Mouse (Mus musculus) kidney, adult 2 months (tissue): ENCODE data around the gene Ntpcr.

Experiments used
- CTCF ChIP-seq: fragments of 200-500 bp; conservative IDR thresholded peaks from 2 replicates; pipeline ENCODE4 v1.5.1; 2011; ENCODE audit warnings: low read depth, mild to moderate bottlenecking, control low read depth, low read length, moderate library complexity, mixed read lengths; ENCODE audit not compliant: insufficient read depth, insufficient read length
- POLR2A ChIP-seq: fragments of 200-500 bp; IDR thresholded peaks from one replicate; pipeline ENCODE4 v1.6.1; 2011; ENCODE audit warnings: low read depth, low read length, control low read depth

DNA sequence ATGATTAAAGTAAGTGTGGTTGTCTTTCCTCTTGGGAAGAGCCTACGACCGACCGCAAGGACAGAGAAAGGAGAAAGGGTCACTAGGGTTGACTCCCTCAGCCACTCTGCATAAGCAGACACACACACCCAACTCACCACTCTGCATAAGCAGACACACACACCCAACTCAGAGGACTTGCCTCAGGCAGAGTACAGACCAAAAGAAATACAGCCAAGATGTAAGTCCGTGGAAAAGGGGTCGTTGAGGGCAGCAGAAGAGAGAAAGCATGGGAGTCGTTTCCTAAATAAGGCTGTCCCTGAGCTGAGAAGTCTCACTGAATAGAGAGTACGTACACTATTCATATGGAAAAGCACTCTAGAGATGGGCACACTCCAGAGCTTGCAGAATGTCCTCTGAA is 29.4 kb upstream of the Ntpcr start:
- TF ChIP-seq POLR2A (no peak), CTCF (no peak)
